Mouse (Mus musculus): ENCODE data around the gene Crygn. TPM values are rescaled to one million over a fixed set of nuclear protein-coding genes. Genes with fewer than 3 reads are reported as not detected.

Crygn gene
- total and polyA plus RNA-seq, 3 experiments: not detected

DNA sequence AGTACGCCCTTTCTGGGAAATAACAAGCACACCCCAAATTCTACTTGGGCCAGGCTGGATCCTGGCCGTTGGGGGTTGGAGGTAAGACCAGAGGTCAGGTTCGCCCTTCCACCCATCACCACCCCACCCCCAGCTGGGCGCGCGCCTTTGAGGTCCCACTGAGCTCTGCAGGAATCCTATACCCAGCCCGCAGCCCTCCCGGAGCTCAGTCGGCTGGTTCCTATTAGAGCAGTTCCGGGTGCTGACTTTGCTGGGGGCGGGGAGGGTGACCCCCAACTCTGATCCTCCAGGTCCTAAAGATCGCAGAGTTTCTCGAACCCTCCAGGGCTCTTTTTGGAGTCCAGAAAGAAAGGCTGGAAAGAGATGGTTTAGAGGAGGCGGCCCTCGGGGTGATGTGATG is 26.8 kb downstream of the Crygn start:
- 16% methylated on average over 15 of the region's 15 CpGs for WGBS
- no peaks in the 10 kb centered on the region for H3K36me3 ChIP-seq (ENCODE audit: control insufficient read depth, insufficient read depth, low read length)
- H3K79me2 ChIP-seq (replicated peaks; ENCODE audit: control insufficient read depth, insufficient read depth, low read length): no peaks in the 10 kb centered on the region
- H3K4me1 ChIP-seq (ENCODE audit: control insufficient read depth, insufficient read depth, low read length): no peaks in the 10 kb centered on the region
- no peak overlapping the region for H3K27ac ChIP-seq
- intact Hi-C loops (cut with DNase I): no loop called here
- peaks cover 12% of the 10 kb centered on the region for H3K27me3 ChIP-seq (ENCODE audit: control insufficient read depth, insufficient read depth, low read length)
- no peak overlapping the region; the same call in 1 of the 2 replicates for H3K4me3 ChIP-seq
- TF ChIP-seq CTCF (IDR thresholded peaks at IDR 0.05) (no peak), EP300 (IDR thresholded peaks at IDR 0.05; ENCODE audit: insufficient read depth, low read depth, low read length) (no peak), POLR2A (IDR thresholded peaks at IDR 0.05; ENCODE audit: insufficient read depth, low read depth, low read length) (no peak)
- DNase-seq: no peak
- H3K9ac ChIP-seq (ENCODE audit: low read depth, low read length): no peak overlapping the region

- Histone ChIP-seq H3K36me3 (ENCODE audit: control insufficient read depth, insufficient read depth, low read length) (no peaks in the 10 kb centered on the region), H3K4me3 (peak within 1 kb of the TSS; percentile 34), H3K4me1 (ENCODE audit: control insufficient read depth, insufficient read depth, low read length) (no peaks in the 10 kb centered on the region), H3K79me2 (replicated peaks; ENCODE audit: control insufficient read depth, insufficient read depth, low read length) (no peaks in the 10 kb centered on the region), H3K27me3 (ENCODE audit: control insufficient read depth, insufficient read depth, low read length) (peaks cover 12% of the 10 kb centered on the region), H3K27ac (no peak within 1 kb of the TSS), H3K9ac (ENCODE audit: low read depth, low read length) (peak within 1 kb of the TSS; percentile 48)
- intact Hi-C loops (cut with DNase I): no loop called here
- WGBS: under 1% methylated on average over 23 of the region's 23 CpGs
- TF ChIP-seq EP300 (IDR thresholded peaks at IDR 0.05; ENCODE audit: insufficient read depth, low read depth, low read length) (no peak), POLR2A (IDR thresholded peaks at IDR 0.05; ENCODE audit: insufficient read depth, low read depth, low read length) (no peak), CTCF (IDR thresholded peaks at IDR 0.05) (no peak)
- DNase-seq: no peak
These were observed 27.3 kb downstream of the Crygn start, which contains the start of gene Wdr86 for GRCm38 (mm10) chr5:24730488-24730871. Wdr86 (minus strand) TSS chr5:24730727.

DNA sequence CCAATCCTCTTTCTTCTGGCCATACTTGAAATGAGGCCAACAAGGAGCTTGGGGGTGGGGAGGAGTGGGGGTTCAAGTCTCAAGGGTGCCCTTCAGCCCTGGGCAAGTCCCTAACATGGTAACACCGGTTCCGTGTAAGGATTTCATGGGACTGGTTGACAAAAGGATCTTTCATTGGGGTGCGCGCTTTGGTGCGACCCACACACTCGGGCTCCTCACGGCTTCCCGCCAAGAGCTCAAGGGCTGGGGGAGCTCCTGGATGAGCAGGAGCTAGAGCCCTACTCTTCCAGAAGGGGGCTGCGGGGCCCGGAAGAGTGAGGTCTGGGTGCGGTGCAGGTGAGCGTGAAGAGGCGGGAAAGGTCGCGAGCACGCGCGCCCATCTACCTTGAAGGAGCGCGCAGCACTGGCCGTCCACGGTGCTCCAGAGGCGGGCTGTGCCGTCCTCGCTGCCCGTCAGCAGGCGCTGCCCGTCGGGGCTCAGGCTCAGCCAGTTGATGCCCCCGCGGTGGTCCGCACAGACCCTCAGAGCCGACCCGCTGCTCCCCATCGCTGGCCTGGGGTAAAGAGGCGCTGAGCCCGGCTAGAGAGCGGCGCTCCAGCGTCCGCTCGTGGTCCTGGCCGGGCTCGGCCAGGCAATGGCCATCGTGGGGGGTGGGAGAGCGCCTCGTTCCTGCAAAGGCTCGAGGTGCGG is 27.9 kb downstream of the Crygn start:
- no peak overlapping the region for H3K27ac ChIP-seq
- peak overlapping the region; percentile 48 for H3K9ac ChIP-seq (ENCODE audit: low read depth, low read length)
- intact Hi-C loops (cut with DNase I): no loop called here
- DNase-seq: peak in 1 of 2 experiments; percentile 25
- no peak for TF ChIP-seq POLR2A (IDR thresholded peaks at IDR 0.05; ENCODE audit: insufficient read depth, low read depth, low read length)
- no peak for TF ChIP-seq CTCF (IDR thresholded peaks at IDR 0.05)
- no peak for TF ChIP-seq EP300 (IDR thresholded peaks at IDR 0.05; ENCODE audit: insufficient read depth, low read depth, low read length)
- peaks cover 12% of the 10 kb centered on the region for H3K27me3 ChIP-seq (ENCODE audit: control insufficient read depth, insufficient read depth, low read length)
- H3K79me2 ChIP-seq (replicated peaks; ENCODE audit: control insufficient read depth, insufficient read depth, low read length): no peaks in the 10 kb centered on the region
- peak overlapping the region; percentile 34 for H3K4me3 ChIP-seq
- WGBS: 3% methylated on average over 49 of the region's 49 CpGs
- H3K4me1 ChIP-seq (ENCODE audit: control insufficient read depth, insufficient read depth, low read length): no peaks in the 10 kb centered on the region
- no peaks in the 10 kb centered on the region for H3K36me3 ChIP-seq (ENCODE audit: control insufficient read depth, insufficient read depth, low read length)

DNA sequence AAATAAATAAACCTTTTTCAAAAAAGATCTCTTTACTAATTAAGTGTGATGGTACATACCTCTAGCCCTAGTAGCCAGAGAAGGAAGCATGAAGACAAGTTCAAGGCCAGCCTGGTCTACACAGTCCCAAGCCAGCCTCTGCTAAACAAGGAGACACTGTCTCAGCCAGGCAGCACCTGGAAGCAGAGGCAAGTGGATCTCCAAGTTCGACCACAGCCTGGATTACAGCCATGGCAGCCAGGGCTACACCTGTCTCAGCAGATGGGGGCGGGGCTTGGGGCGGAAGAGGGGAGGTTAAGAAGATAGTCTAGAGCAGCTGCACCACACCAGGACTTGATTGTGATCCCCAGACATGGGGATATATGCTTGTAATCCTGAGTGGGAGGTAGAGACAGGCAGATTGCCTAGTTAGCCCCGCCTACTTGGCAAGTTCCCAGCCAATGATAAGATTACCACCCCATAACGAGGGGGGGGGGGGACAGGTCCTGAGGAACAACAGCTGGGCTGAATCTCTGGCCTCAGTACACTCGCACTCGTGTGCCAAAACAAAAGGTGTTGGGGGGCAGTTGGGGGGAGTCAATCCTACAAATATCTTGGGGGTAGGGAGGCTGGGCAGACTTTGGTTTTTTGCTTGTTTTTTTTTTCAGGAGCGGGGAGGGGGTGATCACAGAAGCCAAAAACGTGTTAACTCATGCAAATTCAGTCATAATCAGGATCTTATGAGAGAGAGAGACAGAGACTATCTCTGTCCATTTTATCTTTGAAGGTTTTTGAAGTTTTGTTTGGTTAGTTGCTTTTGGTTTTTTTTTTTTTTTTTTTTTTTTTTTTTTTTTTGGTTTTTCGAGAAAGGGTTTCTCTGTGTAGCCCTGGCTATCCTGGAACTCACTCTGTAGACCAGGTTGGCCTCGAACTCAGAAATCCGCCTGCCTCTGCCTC is 30.6 kb downstream of the Crygn start:
- Histone ChIP-seq H3K4me1 (ENCODE audit: control insufficient read depth, insufficient read depth, low read length) (no peaks in the 10 kb centered on the region; the same call in none of the 2 replicates), H3K27ac (no peak overlapping the region), H3K27me3 (ENCODE audit: control insufficient read depth, insufficient read depth, low read length) (peaks cover 12% of the 10 kb centered on the region), H3K4me3 (no peak overlapping the region), H3K9ac (ENCODE audit: low read depth, low read length) (no peak overlapping the region), H3K79me2 (replicated peaks; ENCODE audit: control insufficient read depth, insufficient read depth, low read length) (no peaks in the 10 kb centered on the region), H3K36me3 (ENCODE audit: control insufficient read depth, insufficient read depth, low read length) (no peaks in the 10 kb centered on the region)
- TF ChIP-seq EP300 (IDR thresholded peaks at IDR 0.05; ENCODE audit: insufficient read depth, low read depth, low read length) (no peak), CTCF (IDR thresholded peaks at IDR 0.05) (no peak), POLR2A (IDR thresholded peaks at IDR 0.05; ENCODE audit: insufficient read depth, low read depth, low read length) (no peak)
- intact Hi-C loops (cut with DNase I): no loop called here
- WGBS: 51% methylated on average over 12 of the region's 12 CpGs
- DNase-seq: no peak

DNA sequence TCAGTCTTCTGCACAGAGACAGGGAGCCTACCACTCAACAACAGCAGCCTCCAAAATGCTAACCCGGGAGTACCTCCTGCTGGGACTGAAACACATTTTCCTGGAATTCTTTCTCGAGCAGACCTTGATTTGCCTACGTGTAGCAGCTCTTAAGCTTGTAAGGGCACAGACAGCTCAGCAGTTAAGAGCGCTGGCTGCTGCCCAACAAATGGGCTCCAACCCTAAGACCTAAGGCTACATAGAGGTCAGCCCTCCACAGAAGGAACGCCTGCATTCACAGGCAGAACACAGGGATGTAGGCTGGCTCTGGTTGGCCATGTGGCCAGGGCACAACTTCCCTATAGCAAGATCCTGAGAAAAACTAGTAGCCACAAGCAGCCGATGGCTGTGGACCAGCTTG is 31.9 kb downstream of the Crygn start:
- H3K4me3 ChIP-seq: no peak overlapping the region
- DNase-seq: no peak
- no peak overlapping the region for H3K9ac ChIP-seq (ENCODE audit: low read depth, low read length)
- H3K36me3 ChIP-seq (ENCODE audit: control insufficient read depth, insufficient read depth, low read length): no peaks in the 10 kb centered on the region
- H3K4me1 ChIP-seq (ENCODE audit: control insufficient read depth, insufficient read depth, low read length): no peaks in the 10 kb centered on the region; the same call in none of the 2 replicates
- TF ChIP-seq POLR2A (IDR thresholded peaks at IDR 0.05; ENCODE audit: insufficient read depth, low read depth, low read length) (no peak), CTCF (IDR thresholded peaks at IDR 0.05) (no peak), EP300 (IDR thresholded peaks at IDR 0.05; ENCODE audit: insufficient read depth, low read depth, low read length) (no peak)
- H3K27ac ChIP-seq: no peak overlapping the region
- intact Hi-C loops (cut with DNase I): no loop called here
- WGBS: 62% methylated on average over 6 of the region's 6 CpGs
- H3K79me2 ChIP-seq (replicated peaks; ENCODE audit: control insufficient read depth, insufficient read depth, low read length): no peaks in the 10 kb centered on the region
- peaks cover 11% of the 10 kb centered on the region for H3K27me3 ChIP-seq (ENCODE audit: control insufficient read depth, insufficient read depth, low read length)

All from heart, adult 2 months (tissue).